Mouse (Mus musculus): ENCODE measurements around the gene Efcab6.

Efcab6 gene

DNA sequence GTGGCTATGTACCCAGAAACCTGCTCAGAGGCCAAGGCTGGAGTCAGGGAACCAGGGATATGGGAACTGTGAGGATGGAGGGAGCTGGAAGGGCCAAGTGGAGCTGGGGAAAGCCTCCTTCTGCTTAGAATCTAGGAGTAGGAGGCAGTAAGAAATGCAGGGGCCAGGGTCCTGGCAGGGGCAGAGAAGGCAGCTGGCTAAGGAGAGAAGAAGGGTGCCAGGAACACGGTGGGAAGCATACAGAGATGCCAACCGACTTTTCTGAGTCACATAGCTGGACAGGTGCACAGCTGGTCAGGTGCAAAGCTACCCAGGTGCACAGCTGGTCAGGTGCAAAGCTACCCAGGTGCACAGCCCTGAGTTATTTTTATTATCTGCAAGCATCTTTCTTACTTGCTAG is 187.3 kb downstream of the Efcab6 start:
- DNase-seq (ENCODE audit: low spot score in 2 of 2), result no peak

DNA sequence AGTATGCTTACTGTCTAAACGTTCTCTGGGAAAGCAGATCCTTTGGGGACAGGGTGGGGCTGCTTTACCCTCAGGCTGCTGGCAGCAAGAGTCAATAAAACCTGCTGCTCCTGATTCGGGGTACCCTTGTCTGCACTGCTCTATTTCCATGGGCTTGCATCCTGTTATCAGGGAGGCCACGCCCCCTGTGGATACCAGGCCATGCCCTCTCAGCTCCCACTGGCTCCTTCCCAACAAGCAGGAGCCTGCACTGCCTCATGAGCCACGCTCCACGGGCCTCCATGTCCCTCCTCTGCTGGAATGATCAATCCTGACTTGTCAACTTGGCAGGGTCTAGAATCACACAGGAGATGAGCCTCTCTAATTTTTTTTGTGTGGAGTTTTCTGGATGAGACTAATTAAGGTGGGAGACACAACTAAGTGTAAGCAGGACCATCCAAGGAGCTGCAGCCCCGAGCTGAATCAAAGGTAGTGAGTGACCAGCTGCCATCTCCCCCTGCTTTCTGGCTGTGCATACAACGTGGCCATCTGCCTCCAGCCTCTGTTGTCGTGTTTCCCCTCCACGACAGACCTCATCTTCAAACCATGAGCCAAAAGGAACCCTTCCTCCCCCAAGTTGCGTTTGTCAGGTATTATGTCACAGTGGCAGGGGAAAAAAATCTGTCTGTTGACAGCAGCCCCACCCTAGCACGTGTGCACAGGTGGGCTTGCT is 187.9 kb downstream of the Efcab6 start:
- DNase-seq (ENCODE audit: low spot score in 2 of 2), result no peak

- no peak for DNase-seq (ENCODE audit: low spot score in 2 of 2)
Measured at GRCm38 (mm10) chr15:83870936-83871335, 194.2 kb downstream of the Efcab6 start.

DNA sequence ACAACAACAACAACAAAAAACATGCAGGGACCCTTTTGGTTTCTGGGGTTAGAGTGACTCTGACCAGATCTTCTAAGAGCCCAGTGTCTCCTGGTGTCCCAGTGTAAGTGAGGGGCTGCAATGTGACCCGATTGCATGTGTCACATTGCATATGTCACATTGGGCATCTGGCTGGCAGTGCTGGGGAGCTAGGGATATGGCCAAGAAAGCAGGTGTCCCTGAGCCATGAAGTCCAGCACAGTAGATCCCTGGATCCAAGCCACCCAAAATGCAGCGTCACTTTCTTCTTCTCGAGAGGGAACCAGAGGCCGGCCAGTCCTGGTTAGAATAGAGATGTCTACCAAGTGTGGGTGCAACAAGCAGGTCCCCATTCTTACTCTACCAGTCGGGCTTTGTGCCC is 199.6 kb downstream of the Efcab6 start:
- no peak for DNase-seq (ENCODE audit: low spot score in 2 of 2)

- peak; percentile 38 to 61 for DNase-seq (ENCODE audit: low spot score in 2 of 2)
Measured at GRCm38 (mm10) chr15:83857129-83857528, 208.1 kb downstream of the Efcab6 start.

- DNase-seq (ENCODE audit: low spot score in 2 of 2), result no peak
Measured at GRCm38 (mm10) chr15:83853400-83853811, 211.8 kb downstream of the Efcab6 start.

DNA sequence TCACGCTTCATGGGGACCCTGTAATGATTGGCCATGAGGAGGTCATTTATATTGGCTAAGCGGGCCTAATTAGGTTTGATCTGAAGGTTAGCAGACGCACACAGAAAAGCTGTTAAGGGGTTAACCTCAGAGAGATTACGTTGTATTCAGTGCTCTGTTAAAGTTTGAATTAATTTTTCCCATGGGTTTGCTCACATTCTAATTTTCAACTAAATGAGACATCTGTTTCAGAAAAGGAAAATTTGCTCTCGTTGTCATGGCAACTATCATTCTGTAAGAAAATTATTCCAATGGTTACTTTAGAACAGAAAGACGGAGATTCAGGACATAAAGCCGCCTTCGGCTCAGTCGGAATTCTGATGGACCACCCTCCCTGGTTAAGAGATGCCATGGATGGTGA is 217.0 kb downstream of the Efcab6 start:
- no peak for DNase-seq (ENCODE audit: low spot score in 2 of 2)

GRCm38 (mm10) chr15:83847512-83847911 is 217.7 kb downstream of the Efcab6 start:
- DNase-seq (ENCODE audit: low spot score in 2 of 2), result no peak

GRCm38 (mm10) chr15:83846592-83846991 is 218.6 kb downstream of the Efcab6 start:
- no peak for DNase-seq (ENCODE audit: low spot score in 2 of 2)

DNA sequence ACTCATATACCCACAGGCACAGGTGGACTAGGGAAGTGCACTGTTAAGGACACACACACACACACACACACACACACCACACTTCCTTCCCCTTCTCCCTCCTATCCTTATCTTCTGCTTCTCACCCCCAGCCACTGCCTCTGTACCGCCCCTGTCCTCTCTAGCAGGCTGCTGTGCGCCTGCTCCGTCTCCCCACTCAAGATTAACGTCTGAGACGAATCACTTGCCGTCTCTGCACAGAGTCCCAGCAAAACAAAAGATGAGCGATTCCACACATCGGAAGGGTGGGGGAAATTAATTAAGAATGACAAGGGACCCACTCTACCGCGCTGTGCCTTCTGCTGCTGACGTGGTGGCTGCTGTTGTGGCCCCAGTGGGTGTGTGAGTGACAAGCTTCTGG is 219.4 kb downstream of the Efcab6 start:
- DNase-seq (ENCODE audit: low spot score in 2 of 2), result no peak

- no peak for DNase-seq (ENCODE audit: low spot score in 2 of 2)
Measured at GRCm38 (mm10) chr15:83842915-83843789, 222.0 kb downstream of the Efcab6 start.

- DNase-seq (ENCODE audit: low spot score in 2 of 2), result no peak
Measured at GRCm38 (mm10) chr15:83842419-83842818, 222.8 kb downstream of the Efcab6 start.

- no peak for DNase-seq (ENCODE audit: low spot score in 2 of 2)
Measured at GRCm38 (mm10) chr15:83840950-83841719, 224.0 kb downstream of the Efcab6 start.

DNA sequence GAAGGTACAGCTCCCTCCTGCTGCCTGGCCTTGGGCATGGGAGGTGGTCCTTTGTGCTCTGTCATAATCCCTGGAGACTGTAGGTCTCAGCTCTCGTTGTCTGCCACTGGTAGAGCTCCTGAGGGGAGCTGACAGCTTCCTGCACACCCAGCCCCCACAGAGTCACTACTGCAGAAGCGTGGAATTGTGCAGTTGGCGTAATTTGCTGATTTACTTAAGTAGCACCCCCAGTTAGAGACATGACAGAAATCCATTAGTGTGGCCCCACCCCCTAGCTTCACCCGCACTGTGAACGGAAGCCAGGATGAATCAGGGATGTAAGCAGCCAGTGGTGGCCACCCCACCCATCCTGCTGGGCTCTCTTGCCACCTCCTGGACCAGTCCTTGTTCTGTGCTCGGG is 232.9 kb downstream of the Efcab6 start:
- DNase-seq (ENCODE audit: low spot score in 2 of 2), result no peak

DNA sequence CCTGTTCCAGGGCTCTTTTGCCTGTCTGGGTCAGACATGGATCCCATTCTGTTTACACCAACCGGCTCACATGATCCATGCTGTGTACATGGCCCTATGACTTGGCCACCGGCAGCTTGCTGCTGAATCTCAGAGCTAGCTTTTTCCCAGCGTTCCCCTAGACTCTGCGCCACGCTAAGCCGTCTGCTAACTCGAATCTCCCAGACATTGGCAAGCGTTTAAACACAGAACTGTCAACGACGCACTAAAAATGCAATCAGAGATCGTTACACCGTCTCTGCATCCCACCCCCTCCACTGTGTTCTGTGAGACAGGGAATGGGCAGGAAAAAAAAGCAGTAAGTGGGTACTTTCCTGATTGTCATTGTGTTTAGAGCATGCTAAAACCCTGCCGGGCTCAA is 236.0 kb downstream of the Efcab6 start:
- no peak for DNase-seq (ENCODE audit: low spot score in 2 of 2)

DNA sequence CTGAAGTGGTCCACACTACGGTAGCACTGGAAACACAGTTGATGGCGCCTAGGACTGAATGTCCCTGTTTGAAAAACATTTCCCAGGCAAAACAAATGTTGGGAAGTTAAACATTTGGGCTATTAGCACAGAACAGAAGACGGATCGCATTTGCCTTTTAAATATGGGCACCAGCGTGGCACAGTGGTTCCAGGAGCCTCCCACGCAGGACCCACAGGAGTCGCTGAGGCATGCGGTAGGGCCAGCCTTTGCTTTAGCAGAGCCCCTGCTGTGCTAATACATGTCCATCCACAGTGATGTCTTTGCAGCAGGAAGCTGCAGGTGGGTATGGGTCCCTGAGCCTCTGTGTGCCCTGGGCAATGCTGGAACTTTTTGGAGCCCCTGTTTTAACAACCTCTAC is 237.2 kb downstream of the Efcab6 start:
- no peak for DNase-seq (ENCODE audit: low spot score in 2 of 2)
